In genomic region chr1:36073566-36073965, GRCm38 (mm10) we compare ENCODE assay signal across 10 mouse cellular contexts. TPM values are rescaled to one million over a fixed set of nuclear protein-coding genes. Genes with fewer than 3 reads are reported as not detected.
DNase-seq lines count a peak whose midpoint lies in the region; ATAC-seq and TF ChIP-seq lines count a peak whose summit lies in the region.
"Had no signal": no experiment of that assay in that cellular context is flagged by ENCODE, and none has a peak within 500 bp of the region (broad histone marks: within the 10 kb centered on the region; RNA-seq: fewer than 3 reads in every experiment).

No protein-coding gene starts in this region.

- TF ChIP-seq CTCF in small intestine, adult 2 months (IDR thresholded peaks at IDR 0.05; ENCODE audit: extremely low read depth, insufficient read length, insufficient replicate concordance, low read depth, low read length) = no peak

- WGBS in forebrain, embryonic 13.5 days = 90% methylated on average over 8 of the region's 8 CpGs
- WGBS in forebrain, embryonic 10.5 days = 86% methylated on average over 8 of the region's 8 CpGs
- 80% methylated on average over 8 of the region's 8 CpGs for WGBS in limb, embryonic 13.5 days
- 91% methylated on average over 8 of the region's 8 CpGs for WGBS in limb, embryonic 10.5 days
- WGBS in liver, embryonic 13.5 days (ENCODE audit: insufficient replicate concordance) = 86% methylated on average over 8 of the region's 8 CpGs
- WGBS in small intestine, adult 2 months = 68% methylated on average over 8 of the region's 8 CpGs

- no peak overlapping the region for H3K9ac ChIP-seq in forebrain, embryonic 13.5 days
- no peak overlapping the region for H3K9ac ChIP-seq in limb, embryonic 13.5 days
- H3K9ac ChIP-seq in liver, embryonic 13.5 days = peak overlapping the region; percentile 99

- TF ChIP-seq POLR2A in small intestine, adult 2 months (IDR thresholded peaks at IDR 0.05; ENCODE audit: low read depth, low read length) = no peak

- no peaks in the 10 kb centered on the region for H3K9me3 ChIP-seq in forebrain, embryonic 13.5 days (replicated peaks)
- H3K9me3 ChIP-seq in forebrain, embryonic 10.5 days = no peaks in the 10 kb centered on the region
- H3K9me3 ChIP-seq in limb, embryonic 13.5 days = no peaks in the 10 kb centered on the region
- H3K9me3 ChIP-seq in limb, embryonic 10.5 days (replicated peaks) = no peaks in the 10 kb centered on the region
- no peaks in the 10 kb centered on the region for H3K9me3 ChIP-seq in liver, embryonic 13.5 days (replicated peaks)

- DNase-seq in forebrain, embryonic 10.5 days (ENCODE audit: extremely low spot score, low spot score) = no peak
- DNase-seq in limb, embryonic 10.5 days (ENCODE audit: low spot score) = no peak
- DNase-seq in liver, embryonic 13.5 days = no peak
- no peak for DNase-seq in layer of hippocampus, postnatal 14 days (ENCODE audit: low spot score in 2 of 2)
- DNase-seq in adrenal gland, postnatal 36 days = no peak
- DNase-seq: B cell, adult 2 months; lung, postnatal 14 days had no signal

- no peaks in the 10 kb centered on the region for H3K27me3 ChIP-seq in forebrain, embryonic 13.5 days
- peaks cover 7% of the 10 kb centered on the region; the same call in 1 of the 2 replicates for H3K27me3 ChIP-seq in forebrain, embryonic 10.5 days (ENCODE audit: poor library complexity, severe bottlenecking)
- H3K27me3 ChIP-seq in limb, embryonic 13.5 days = 0 out of 2 replicates have a peak, but pooled peaks cover 3% of the 10 kb centered on the region
- H3K27me3 ChIP-seq in limb, embryonic 10.5 days (ENCODE audit: low read depth, poor library complexity, severe bottlenecking) = peaks cover 15% of the 10 kb centered on the region
- H3K27me3 ChIP-seq in liver, embryonic 13.5 days = no peaks in the 10 kb centered on the region
- H3K27me3 ChIP-seq in small intestine, adult 2 months (ENCODE audit: control insufficient read depth, insufficient read depth, low read length) = no peaks in the 10 kb centered on the region

- H3K4me3 ChIP-seq in forebrain, embryonic 13.5 days = no peak overlapping the region
- H3K4me3 ChIP-seq in forebrain, embryonic 10.5 days = no peak overlapping the region
- H3K4me3 ChIP-seq in limb, embryonic 13.5 days = no peak overlapping the region
- no peak overlapping the region for H3K4me3 ChIP-seq in limb, embryonic 10.5 days
- peak overlapping the region; percentile 97 for H3K4me3 ChIP-seq in liver, embryonic 13.5 days (replicated peaks)
- H3K4me3 ChIP-seq in small intestine, adult 2 months (ENCODE audit: low read depth, low read length) = peak overlapping the region; percentile 11; the same call in 1 of the 2 replicates

- H3K4me2 ChIP-seq in forebrain, embryonic 13.5 days = peak overlapping the region; percentile 98; the same call in 1 of the 2 replicates
- H3K4me2 ChIP-seq in limb, embryonic 13.5 days (replicated peaks) = 0 out of 2 replicates have a peak overlapping the region, but pooled peaks have one; percentile 33
- peak overlapping the region; percentile 86 for H3K4me2 ChIP-seq in liver, embryonic 13.5 days

- H3K36me3 ChIP-seq in forebrain, embryonic 13.5 days (ENCODE audit: poor library complexity, severe bottlenecking) = 0 out of 2 replicates have a peak, but pooled peaks cover 15% of the 10 kb centered on the region
- peaks cover 70% of the 10 kb centered on the region for H3K36me3 ChIP-seq in forebrain, embryonic 10.5 days (replicated peaks)
- peaks cover 30% of the 10 kb centered on the region for H3K36me3 ChIP-seq in limb, embryonic 13.5 days
- H3K36me3 ChIP-seq in limb, embryonic 10.5 days = peaks cover 14% of the 10 kb centered on the region
- H3K36me3 ChIP-seq in liver, embryonic 13.5 days = peaks cover 85% of the 10 kb centered on the region
- peaks cover 13% of the 10 kb centered on the region for H3K36me3 ChIP-seq in small intestine, adult 2 months (ENCODE audit: control insufficient read depth, insufficient read depth, low read length)

- peaks cover 80% of the 10 kb centered on the region for H3K4me1 ChIP-seq in forebrain, embryonic 13.5 days
- peaks cover 78% of the 10 kb centered on the region for H3K4me1 ChIP-seq in forebrain, embryonic 10.5 days
- H3K4me1 ChIP-seq in limb, embryonic 13.5 days = peaks cover 64% of the 10 kb centered on the region
- peaks cover 48% of the 10 kb centered on the region for H3K4me1 ChIP-seq in limb, embryonic 10.5 days
- peaks cover 93% of the 10 kb centered on the region for H3K4me1 ChIP-seq in liver, embryonic 13.5 days (replicated peaks)
- peaks cover 75% of the 10 kb centered on the region for H3K4me1 ChIP-seq in small intestine, adult 2 months (ENCODE audit: control insufficient read depth, insufficient read depth, insufficient read length, low read length)

- ATAC-seq in forebrain, embryonic 13.5 days = no peak
- no peak for ATAC-seq in limb, embryonic 13.5 days (ENCODE audit: low FRiP score, low read depth)
- no peak for ATAC-seq in liver, embryonic 13.5 days (ENCODE audit: low read depth)

- H3K27ac ChIP-seq in forebrain, embryonic 13.5 days = no peak overlapping the region
- no peak overlapping the region for H3K27ac ChIP-seq in forebrain, embryonic 10.5 days
- H3K27ac ChIP-seq in limb, embryonic 13.5 days = no peak overlapping the region
- no peak overlapping the region for H3K27ac ChIP-seq in limb, embryonic 10.5 days
- peak overlapping the region; percentile 90 for H3K27ac ChIP-seq in liver, embryonic 13.5 days
- H3K27ac ChIP-seq in small intestine, adult 2 months (ENCODE audit: insufficient read depth, low read depth, low read length) = peak overlapping the region; percentile 52

RNA-seq across cellular contexts. Expression of gene Hs6st1, which starts 5.4 kb away (rescaled TPM):
- polyA plus RNA-seq in forebrain, embryonic 13.5 days (2015; fragmentation: Nextera tagmentation; extraction: Ambion mirVana) = 5.2 and 5.4 TPM in 2 replicates
- polyA plus RNA-seq in forebrain, embryonic 10.5 days (2016; fragmentation: Nextera tagmentation; extraction: Ambion mirVana) = 4.2 TPM in 2 replicates
- polyA plus RNA-seq in limb, embryonic 13.5 days (2015; fragmentation: Nextera tagmentation; extraction: Ambion mirVana) = 5.0 and 5.7 TPM in 2 replicates
- 3.0 and 3.6 TPM in 2 replicates for polyA plus RNA-seq in limb, embryonic 10.5 days (2016; fragmentation: Nextera tagmentation; extraction: Ambion mirVana)
- 4.6 and 6.1 TPM in 2 replicates for polyA plus RNA-seq in liver, embryonic 13.5 days (2015; fragmentation: Nextera tagmentation; extraction: Ambion mirVana)
- polyA plus RNA-seq in small intestine, adult 2 months (2012; rRNA removed) = 33.9 and 53.7 TPM in 2 replicates
- 10 to 100 TPM; 44.3 to 49.6 TPM for total RNA-seq in layer of hippocampus, postnatal 14 days (2021)
- total RNA-seq in adrenal gland, postnatal 36 days (2021) = 100 to 1,000 TPM in 1 of 2 experiments, 10 to 100 TPM in 1; 63.7 to 140 TPM

Comparison
In these comparisons a context has a peak if more than half of its experiments do, and no peak if none do; other contexts are left out.
1. H3K27ac ChIP-seq: peak in liver, embryonic 13.5 days (single experiment) and small intestine, adult 2 months (single experiment); none in forebrain, embryonic 13.5 days (single experiment), forebrain, embryonic 10.5 days (single experiment), limb, embryonic 13.5 days (single experiment) and limb, embryonic 10.5 days (single experiment).
2. H3K4me2 ChIP-seq: peak in every context shown above with its lines; median percentile 98 in forebrain, embryonic 13.5 days; 86 in liver, embryonic 13.5 days; 33 in limb, embryonic 13.5 days.
3. H3K4me3 ChIP-seq: peak in liver, embryonic 13.5 days (single experiment) and small intestine, adult 2 months (single experiment); none in forebrain, embryonic 13.5 days (single experiment), forebrain, embryonic 10.5 days (single experiment), limb, embryonic 13.5 days (single experiment) and limb, embryonic 10.5 days (single experiment).